Mouse (Mus musculus) hindbrain, embryonic 11.5 days (tissue): ENCODE results near the gene Tm7sf3. TPM values are rescaled to one million over a fixed set of nuclear protein-coding genes. Genes with fewer than 3 reads are reported as not detected.
A peak's percentile ranks its signal among the peaks of the same experiment; 100 is the strongest.
"Not testable (repeated sequence)": the region's sequence is repeated elsewhere in the genome, so short reads cannot be mapped to it uniquely, and the experiment has no call there.

Experiments used
- ATAC-seq: fragments of 200-750 bp; cut with Nextera tagmentation; 2 replicates; pipeline ENCODE4 v1.8.0; 2017; ENCODE audit warnings: mild to moderate bottlenecking, moderate TSS enrichment, moderate library complexity; ENCODE audit not compliant: low FRiP score
- DNase-seq: peaks from one replicate; pipeline ENCODE4 v3.0.0-alpha.2; 2015; ENCODE audit warnings: low spot score
- H3K27ac ChIP-seq: fragments of 300-500 bp; sonication (generic); 2 replicates; pipeline ENCODE4 v1.5.1; 2014; ENCODE audit warnings: mild to moderate bottlenecking, low read depth, low read length
- H3K27me3 ChIP-seq: fragments of 300-500 bp; sonication (generic); 2 replicates; pipeline ENCODE4 v1.6.1; 2014; ENCODE audit warnings: mild to moderate bottlenecking, low read length, moderate library complexity, mixed read lengths; ENCODE audit not compliant: control insufficient read depth, insufficient read depth
- H3K36me3 ChIP-seq: fragments of 300-500 bp; sonication (generic); 2 replicates; pipeline ENCODE4 v1.6.1; 2014; ENCODE audit warnings: mild to moderate bottlenecking, low read length, moderate library complexity, mixed read lengths; ENCODE audit not compliant: control insufficient read depth, insufficient read depth
- H3K4me1 ChIP-seq: fragments of 300-500 bp; sonication (generic); replicated peaks from 2 replicates; pipeline ENCODE4 v1.6.1; 2014; ENCODE audit warnings: low read length, mixed read lengths; ENCODE audit not compliant: control insufficient read depth, insufficient read depth
- H3K4me2 ChIP-seq: fragments of 300-500 bp; sonication (generic); replicated peaks from 2 replicates; pipeline ENCODE4 v1.6.1; 2014; ENCODE audit warnings: mild to moderate bottlenecking, low read depth, low read length
- H3K4me3 ChIP-seq: fragments of 300-500 bp; sonication (generic); 2 replicates; pipeline ENCODE4 v1.5.1; 2014; ENCODE audit warnings: low read depth, low read length
- H3K9ac ChIP-seq: fragments of 300-500 bp; sonication (generic); 2 replicates; pipeline ENCODE4 v1.6.1; 2014; ENCODE audit warnings: low read depth, low read length
- H3K9me3 ChIP-seq: fragments of 300-500 bp; sonication (generic); 2 replicates; pipeline ENCODE4 v1.6.1; 2016; ENCODE audit warnings: low read length; ENCODE audit not compliant: control insufficient read depth
- WGBS: fragments of 180-500 bp; shearing (Covaris S2); extraction: QIAGEN DNeasy Blood & Tissue Kit; methylation state at CpG from one replicate; pipeline ENCODE4 v1.1.7; 2014; 5-methylcytosine and 5-hydroxymethylcytosine counted together
- polyA plus RNA-seq: library from polyadenylated mRNA; unstranded; fragments of >200 nt; fragmentation: Nextera tagmentation; extraction: Ambion mirVana; gene quantifications from 2 replicates; pipeline ENCODE4 v1.2.1, GENCODE M21; 2014

The Tm7sf3 gene
- polyA plus RNA-seq, 1 experiment from 2014 or later = 27.8 TPM

- H3K4me2 ChIP-seq = peak within 1 kb of the TSS; percentile 63
- under 1% methylated on average over 71 of the region's 77 CpGs for WGBS
- H3K9ac ChIP-seq = peak within 1 kb of the TSS; percentile 87
- peak within 1 kb of the TSS; percentile 92 for H3K27ac ChIP-seq
- H3K9me3 ChIP-seq = no peaks in the 10 kb centered on the region
- H3K4me1 ChIP-seq = no peaks in the 10 kb centered on the region
- H3K36me3 ChIP-seq = no peaks in the 10 kb centered on the region
- peak within 1 kb of the TSS; percentile 97 for H3K4me3 ChIP-seq
- DNase-seq (peak; percentile 99), ATAC-seq (peak; percentile 96)
- H3K27me3 ChIP-seq = no peaks in the 10 kb centered on the region
Measured at GRCm38 (mm10) chr6:146577310-146578109, 65.1 kb downstream of the Tm7sf3 start, which contains the start of gene Ints13. Ints13 (minus strand) TSS chr6:146577835.

GRCm38 (mm10) chr6:146576903-146577302 is 65.7 kb downstream of the Tm7sf3 start, which contains the start of gene Fgfr1op2:
Fgfr1op2 (plus strand) TSS chr6:146577203.
- DNase-seq = no peak
- under 1% methylated on average over 13 of the region's 13 CpGs for WGBS
- peak within 1 kb of the TSS; percentile 63 for H3K4me2 ChIP-seq
- ATAC-seq = no peak
- no peaks in the 10 kb centered on the region for H3K36me3 ChIP-seq
- H3K27me3 ChIP-seq = no peaks in the 10 kb centered on the region
- peak within 1 kb of the TSS; percentile 97 for H3K4me3 ChIP-seq
- H3K27ac ChIP-seq = peak within 1 kb of the TSS; percentile 92
- H3K9me3 ChIP-seq = no peaks in the 10 kb centered on the region
- H3K4me1 ChIP-seq = no peaks in the 10 kb centered on the region
- peak within 1 kb of the TSS; percentile 87 for H3K9ac ChIP-seq

- Histone ChIP-seq H3K27me3 (no peaks in the 10 kb centered on the region), H3K4me2 (no peak overlapping the region)
- no peak for ATAC-seq
Measured at GRCm38 (mm10) chr6:146572073-146572472, 70.6 kb downstream of the Tm7sf3 start.

GRCm38 (mm10) chr6:146562461-146562860 is 80.2 kb downstream of the Tm7sf3 start:
- H3K9me3 ChIP-seq, H3K4me1 ChIP-seq, H3K27ac ChIP-seq, DNase-seq, H3K4me3 ChIP-seq, H3K36me3 ChIP-seq, H3K9ac ChIP-seq, ATAC-seq, H3K4me2 ChIP-seq, H3K27me3 ChIP-seq: not testable (repeated sequence)
- 91% methylated on average over 1 of the region's 1 CpGs for WGBS

More at GRCm38 (mm10) chr6:146572073-146572472, 70.6 kb downstream of the Tm7sf3 start:
- no peaks in the 10 kb centered on the region for H3K4me1 ChIP-seq
- H3K9ac ChIP-seq = no peak overlapping the region
- no peaks in the 10 kb centered on the region for H3K9me3 ChIP-seq
- no peak overlapping the region for H3K4me3 ChIP-seq
- H3K36me3 ChIP-seq = no peaks in the 10 kb centered on the region
- no peak overlapping the region for H3K27ac ChIP-seq
- no peak for DNase-seq

Other genes with a start within 250 kb of the Tm7sf3 start
- gene Itpr2, start 140.6 kb downstream of the Tm7sf3 start, polyA plus RNA-seq = 4.2 and 5.9 TPM in 2 replicates
- 79.8 and 85.1 TPM in 2 replicates for gene Fgfr1op2, start 65.6 kb downstream of the Tm7sf3 start, polyA plus RNA-seq
- gene Ints13, start 65.0 kb downstream of the Tm7sf3 start, polyA plus RNA-seq = 90.9 and 93.7 TPM in 2 replicates
- gene Med21, start 277 bp downstream of the Tm7sf3 start, polyA plus RNA-seq = 125 and 132 TPM in 2 replicates
- gene Stk38l, start 82.2 kb upstream of the Tm7sf3 start, polyA plus RNA-seq = 19.4 and 20.1 TPM in 2 replicates
- gene Arntl2, start 153.2 kb upstream of the Tm7sf3 start, polyA plus RNA-seq = 1.7 and 2.8 TPM in 2 replicates
- not detected in 2 replicates for gene Smco2, start 207.3 kb upstream of the Tm7sf3 start, polyA plus RNA-seq
- 29.0 and 36.1 TPM in 2 replicates for gene Ppfibp1, start 245.7 kb upstream of the Tm7sf3 start, polyA plus RNA-seq